Mouse (Mus musculus) erythroblast, embryonic 14.5 days (primary cell): ENCODE measurements at regions not wholly inside any gene's neighbourhood (a gene's known extent, or its start where the extent isn't known, plus 50 kb on each side); places are given as distances from the start of the nearest gene placed in this dataset.

ENCODE experiments used
- GATA1 ChIP-seq: IDR thresholded peaks from 2 replicates; pipeline ENCODE4 v1.6.1; 2012; ENCODE audit warnings: low read length, inconsistent platforms, mixed read lengths
- TAL1 ChIP-seq: IDR thresholded peaks from 3 replicates; pipeline ENCODE4 v1.6.1; 2012; ENCODE audit warnings: low read length, inconsistent platforms, mixed read lengths

GRCm38 (mm10) chr17:83035574-83035918 is 179.5 kb upstream of the Pkdcc start:
- TF ChIP-seq GATA1 (no peak), TAL1 (no peak)
